ENCODE assay signal across 20 mouse cellular contexts in genomic region chr9:45457200-45457599, GRCm38 (mm10). TPM values are rescaled to one million over a fixed set of nuclear protein-coding genes. Genes with fewer than 3 reads are reported as not detected.
"Had no signal": no experiment of that assay in that cellular context is flagged by ENCODE, and none has a peak within 500 bp of the region (broad histone marks: within the 10 kb centered on the region; RNA-seq: fewer than 3 reads in every experiment).

No protein-coding gene starts in this region.

- DNase-seq: kidney, adult 18-20 months; kidney, adult 9 months; kidney, postnatal 25 days; left cerebral cortex, postnatal 4 days; liver; lung, adult 18-20 months; lung, postnatal 10 days; lung, postnatal 36 days; midbrain, embryonic 14.5 days; right cerebral cortex, postnatal 14 days; right cerebral cortex, postnatal 4 days; thymus, adult 2 months; thymus, postnatal 14 days; thymus, postnatal 4 days had no signal

- H3K9me3 ChIP-seq: liver, embryonic 12.5 days; liver, embryonic 15.5 days; lung, embryonic 15.5 days had no signal

- ATAC-seq: intestine, embryonic 16.5 days; liver, embryonic 12.5 days had no signal

- H3K4me3 ChIP-seq: liver, embryonic 12.5 days; liver, embryonic 15.5 days; lung, embryonic 15.5 days had no signal

- H3K36me3 ChIP-seq: liver, embryonic 12.5 days; liver, embryonic 15.5 days; lung, embryonic 15.5 days had no signal

- H3K9ac ChIP-seq: liver, embryonic 12.5 days; liver, embryonic 15.5 days; lung, embryonic 15.5 days had no signal

- H3K4me1 ChIP-seq: liver, embryonic 12.5 days; liver, embryonic 15.5 days; lung, embryonic 15.5 days had no signal

- H3K27me3 ChIP-seq: liver, embryonic 15.5 days; lung, embryonic 15.5 days had no signal

- H3K4me2 ChIP-seq: liver, embryonic 12.5 days; liver, embryonic 15.5 days; lung, embryonic 15.5 days; midbrain, embryonic 11.5 days had no signal

- H3K27ac ChIP-seq: liver, embryonic 12.5 days; liver, embryonic 15.5 days; lung, embryonic 15.5 days; stomach, postnatal 0 days had no signal

RNA-seq across cellular contexts. Expression of gene Dscaml1, which starts 30.8 kb away (rescaled TPM):
- polyA plus RNA-seq: liver, embryonic 12.5 days had no signal
